Mouse (Mus musculus) stomach, embryonic 16.5 days (tissue): ENCODE measurements at regions not wholly inside any gene's neighbourhood (a gene's known extent, or its start where the extent isn't known, plus 50 kb on each side); places are given as distances from the start of the nearest gene placed in this dataset.

Experiments
- ATAC-seq: fragments of 200-750 bp; cut with Nextera tagmentation; 2 replicates; pipeline ENCODE4 v1.8.0; 2017; ENCODE audit warnings: moderate number of reproducible peaks, moderate TSS enrichment; ENCODE audit not compliant: insufficient read depth, low FRiP score
- H3K27ac ChIP-seq: fragments of 300-500 bp; sonication (generic); 2 replicates; pipeline ENCODE4 v1.5.1; 2014; ENCODE audit warnings: low read length
- H3K27me3 ChIP-seq: fragments of 300-500 bp; sonication (generic); 2 replicates; pipeline ENCODE4 v1.6.1; 2014; ENCODE audit warnings: low read length, control low read depth, mixed read lengths; ENCODE audit not compliant: control insufficient read depth, insufficient read depth
- H3K36me3 ChIP-seq: fragments of 300-500 bp; sonication (generic); 2 replicates; pipeline ENCODE4 v1.6.1; 2014; ENCODE audit warnings: low read length; ENCODE audit not compliant: control insufficient read depth, insufficient read depth
- H3K4me1 ChIP-seq: fragments of 300-500 bp; sonication (generic); 2 replicates; pipeline ENCODE4 v1.6.1; 2014; ENCODE audit warnings: low read length, control low read depth, mixed read lengths; ENCODE audit not compliant: control insufficient read depth, insufficient read depth
- H3K4me2 ChIP-seq: fragments of 300-500 bp; sonication (generic); 2 replicates; pipeline ENCODE4 v1.6.1; 2014; ENCODE audit warnings: low read depth, low read length, mixed read lengths
- H3K4me3 ChIP-seq: fragments of 300-500 bp; sonication (generic); replicated peaks from 2 replicates; pipeline ENCODE4 v1.5.1; 2014; ENCODE audit warnings: mild to moderate bottlenecking, low read length
- H3K9ac ChIP-seq: fragments of 300-500 bp; sonication (generic); 2 replicates; pipeline ENCODE4 v1.6.1; 2014; ENCODE audit warnings: low read length
- H3K9me3 ChIP-seq: fragments of 300-500 bp; sonication (generic); replicated peaks from 2 replicates; pipeline ENCODE4 v1.6.1; 2016; ENCODE audit warnings: low read length, control low read depth; ENCODE audit not compliant: control insufficient read depth
- WGBS: fragments of 180-500 bp; shearing (Covaris S2); extraction: QIAGEN DNeasy Blood & Tissue Kit; methylation state at CpG from one replicate; pipeline ENCODE4 v1.1.7; 2014; 5-methylcytosine and 5-hydroxymethylcytosine counted together

DNA sequence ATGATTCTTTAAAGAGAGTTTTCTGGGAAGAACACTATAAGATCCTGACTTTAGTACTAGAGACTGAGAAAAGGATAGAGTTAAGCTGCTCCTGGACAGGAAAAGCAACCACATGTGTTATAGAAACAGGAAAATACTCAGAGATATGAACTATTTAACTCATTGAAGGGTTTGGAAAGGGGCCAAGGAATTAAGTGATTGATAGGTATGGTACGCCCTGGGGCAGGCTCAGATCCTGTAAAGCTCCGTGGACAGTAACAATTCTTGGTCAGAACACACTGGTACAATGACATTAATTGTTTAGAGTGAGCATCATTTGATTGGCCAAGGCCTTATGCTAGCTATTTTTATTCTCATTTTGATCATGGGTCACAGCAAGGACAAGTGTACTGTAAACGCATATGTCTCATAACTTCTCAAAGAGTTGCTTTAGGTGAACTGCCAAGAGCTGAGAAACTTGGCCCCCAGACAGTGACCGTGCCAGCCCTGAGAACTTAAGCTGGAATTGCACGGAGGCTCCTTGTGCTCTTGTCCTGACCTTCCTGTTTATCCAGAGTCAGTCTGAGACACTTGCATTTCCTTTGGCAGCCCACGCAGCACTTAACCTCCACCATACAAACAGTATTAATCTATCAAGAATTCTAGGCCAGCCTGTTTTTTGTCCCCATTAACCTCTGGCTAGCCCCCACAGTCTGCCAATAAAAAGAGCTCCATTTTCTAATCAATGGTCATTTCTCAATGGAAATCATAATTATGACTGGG is 210.5 kb upstream of the Fbxl4 start:
- ATAC-seq: no peak; the same call in 1 of the 2 replicates
- no peak overlapping the region for H3K4me3 ChIP-seq
- WGBS: 30% methylated on average over 6 of the region's 6 CpGs

DNA sequence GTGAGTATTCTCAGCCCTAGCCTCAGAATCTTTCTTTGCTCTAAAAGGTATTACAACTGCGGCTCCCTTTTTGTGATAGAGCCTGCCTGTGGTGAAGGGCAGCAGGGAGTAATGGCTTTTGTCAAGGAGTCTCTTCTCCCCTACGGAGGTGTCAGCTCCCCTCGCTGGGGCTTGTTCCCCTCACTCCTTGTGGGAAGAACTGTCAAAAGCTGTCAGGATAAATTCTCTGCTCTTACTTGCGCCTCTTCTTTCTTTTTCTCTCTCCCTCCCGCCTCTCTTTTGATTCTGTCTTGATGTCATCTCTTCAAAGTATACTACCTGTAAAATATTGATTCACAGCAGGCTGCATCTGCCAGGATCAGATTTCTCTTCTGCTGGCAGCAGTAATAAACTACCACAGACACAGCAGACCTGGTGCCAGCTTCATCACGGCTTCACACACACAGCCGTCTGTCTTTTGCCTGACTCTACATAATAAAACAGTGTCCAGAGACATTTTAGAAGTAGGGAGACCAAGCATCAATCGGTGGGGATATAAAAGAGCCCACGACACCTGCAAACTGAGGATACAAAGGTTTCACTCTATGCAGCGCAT is 205.3 kb upstream of the Fbxl4 start:
- H3K4me2 ChIP-seq: no peak overlapping the region
- H3K4me3 ChIP-seq: no peak overlapping the region
- H3K9me3 ChIP-seq: no peaks in the 10 kb centered on the region
- H3K27me3 ChIP-seq: no peaks in the 10 kb centered on the region; the same call in 1 of the 2 replicates
- ATAC-seq: no peak
- H3K27ac ChIP-seq: no peak overlapping the region
- no peaks in the 10 kb centered on the region for H3K4me1 ChIP-seq
- WGBS: 16% methylated on average over 10 of the region's 10 CpGs
- no peaks in the 10 kb centered on the region for H3K36me3 ChIP-seq
- no peak overlapping the region for H3K9ac ChIP-seq

More for the DNA sequence above, 210.5 kb upstream of the Fbxl4 start:
- no peaks in the 10 kb centered on the region for H3K9me3 ChIP-seq
- no peak overlapping the region for H3K4me2 ChIP-seq
- H3K27ac ChIP-seq: no peak overlapping the region
- H3K27me3 ChIP-seq: no peaks in the 10 kb centered on the region; the same call in 1 of the 2 replicates
- no peak overlapping the region for H3K9ac ChIP-seq
- no peaks in the 10 kb centered on the region for H3K36me3 ChIP-seq
- H3K4me1 ChIP-seq: no peaks in the 10 kb centered on the region

DNA sequence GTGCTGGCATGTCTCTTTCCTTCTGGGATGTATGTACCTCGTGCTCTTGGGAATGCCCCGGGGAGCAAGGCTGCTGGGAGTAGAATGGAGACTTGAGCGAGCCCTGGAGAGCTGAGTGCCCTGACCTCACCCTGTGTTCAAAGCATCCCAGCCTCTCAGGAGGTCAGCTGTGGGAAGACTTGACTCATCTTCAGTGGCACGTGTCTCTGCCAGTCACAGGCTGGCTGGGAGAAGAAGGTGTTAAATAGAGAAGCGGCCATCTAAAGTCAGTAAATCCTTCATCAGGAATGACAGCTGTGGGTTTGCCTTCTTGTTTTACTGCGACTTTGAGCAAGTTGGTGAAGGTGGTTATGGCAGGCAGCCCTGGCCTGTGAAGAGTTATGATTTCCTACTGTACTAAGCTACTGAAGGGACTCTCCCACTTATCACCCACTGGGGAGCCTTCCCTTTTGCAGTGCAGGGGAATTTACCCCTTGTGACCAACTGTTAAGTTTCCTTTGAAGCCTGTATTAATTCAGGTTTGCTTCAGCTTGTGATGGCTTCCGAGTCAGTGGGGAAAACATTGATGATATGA is 204.3 kb upstream of the Fbxl4 start:
- H3K9ac ChIP-seq: no peak overlapping the region
- no peak overlapping the region for H3K4me2 ChIP-seq
- H3K4me1 ChIP-seq: no peaks in the 10 kb centered on the region
- no peaks in the 10 kb centered on the region for H3K9me3 ChIP-seq
- H3K27me3 ChIP-seq: no peaks in the 10 kb centered on the region; the same call in 1 of the 2 replicates
- H3K27ac ChIP-seq: no peak overlapping the region
- no peak overlapping the region for H3K4me3 ChIP-seq
- ATAC-seq: no peak
- no peaks in the 10 kb centered on the region for H3K36me3 ChIP-seq
- 14% methylated on average over 7 of the region's 7 CpGs for WGBS

DNA sequence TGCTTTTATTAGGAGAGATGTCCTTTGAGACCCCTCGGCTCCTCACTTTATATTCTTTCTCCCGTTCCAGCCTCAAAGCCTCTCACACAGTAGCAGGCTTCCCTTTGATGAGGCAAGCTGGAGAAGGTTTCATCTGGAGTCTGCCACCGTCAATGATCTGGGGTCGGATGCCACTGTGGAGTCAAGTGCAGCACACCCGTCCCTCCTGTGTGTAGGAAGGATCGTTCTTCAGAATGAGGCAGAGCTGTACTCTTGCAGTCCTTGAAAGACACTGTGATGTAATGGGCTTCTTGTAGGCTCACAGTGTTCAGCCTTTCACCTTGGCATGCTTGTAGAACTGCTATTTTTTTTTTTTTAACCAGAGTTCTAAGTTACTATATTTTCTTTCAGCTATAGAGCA is 203.7 kb upstream of the Fbxl4 start:
- Histone ChIP-seq H3K27ac (no peak overlapping the region), H3K9ac (no peak overlapping the region), H3K9me3 (no peaks in the 10 kb centered on the region), H3K36me3 (no peaks in the 10 kb centered on the region), H3K4me1 (no peaks in the 10 kb centered on the region), H3K4me3 (no peak overlapping the region), H3K4me2 (no peak overlapping the region), H3K27me3 (no peaks in the 10 kb centered on the region; the same call in 1 of the 2 replicates)
- WGBS: 41% methylated on average over 6 of the region's 6 CpGs
- ATAC-seq: no peak

DNA sequence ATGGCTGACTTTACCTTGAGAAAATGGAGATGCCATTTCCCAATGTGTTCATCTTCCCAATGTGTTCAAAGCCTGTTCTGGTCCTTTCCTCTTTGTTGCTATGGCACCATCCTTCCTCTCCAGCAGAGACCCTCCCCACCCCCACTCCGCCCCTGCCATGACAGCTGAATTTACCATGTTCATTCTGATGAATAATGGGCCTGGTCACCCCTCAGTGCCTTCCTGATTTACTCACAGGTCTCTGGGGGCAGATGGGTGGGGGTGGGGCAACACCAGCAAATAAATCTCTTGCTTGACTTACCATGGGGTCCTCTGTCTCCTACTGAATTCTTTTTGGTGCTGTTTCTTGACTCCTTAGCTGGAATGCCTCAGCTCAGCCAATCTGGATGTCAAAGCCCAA is 170.9 kb upstream of the Fbxl4 start:
- H3K36me3 ChIP-seq: no peaks in the 10 kb centered on the region
- no peak overlapping the region for H3K4me3 ChIP-seq
- WGBS: 63% methylated on average over 1 of the region's 1 CpGs
- H3K4me2 ChIP-seq: no peak overlapping the region
- no peaks in the 10 kb centered on the region for H3K27me3 ChIP-seq
- H3K27ac ChIP-seq: no peak overlapping the region
- no peaks in the 10 kb centered on the region for H3K4me1 ChIP-seq
- no peak for ATAC-seq
- H3K9me3 ChIP-seq: no peaks in the 10 kb centered on the region
- H3K9ac ChIP-seq: no peak overlapping the region

DNA sequence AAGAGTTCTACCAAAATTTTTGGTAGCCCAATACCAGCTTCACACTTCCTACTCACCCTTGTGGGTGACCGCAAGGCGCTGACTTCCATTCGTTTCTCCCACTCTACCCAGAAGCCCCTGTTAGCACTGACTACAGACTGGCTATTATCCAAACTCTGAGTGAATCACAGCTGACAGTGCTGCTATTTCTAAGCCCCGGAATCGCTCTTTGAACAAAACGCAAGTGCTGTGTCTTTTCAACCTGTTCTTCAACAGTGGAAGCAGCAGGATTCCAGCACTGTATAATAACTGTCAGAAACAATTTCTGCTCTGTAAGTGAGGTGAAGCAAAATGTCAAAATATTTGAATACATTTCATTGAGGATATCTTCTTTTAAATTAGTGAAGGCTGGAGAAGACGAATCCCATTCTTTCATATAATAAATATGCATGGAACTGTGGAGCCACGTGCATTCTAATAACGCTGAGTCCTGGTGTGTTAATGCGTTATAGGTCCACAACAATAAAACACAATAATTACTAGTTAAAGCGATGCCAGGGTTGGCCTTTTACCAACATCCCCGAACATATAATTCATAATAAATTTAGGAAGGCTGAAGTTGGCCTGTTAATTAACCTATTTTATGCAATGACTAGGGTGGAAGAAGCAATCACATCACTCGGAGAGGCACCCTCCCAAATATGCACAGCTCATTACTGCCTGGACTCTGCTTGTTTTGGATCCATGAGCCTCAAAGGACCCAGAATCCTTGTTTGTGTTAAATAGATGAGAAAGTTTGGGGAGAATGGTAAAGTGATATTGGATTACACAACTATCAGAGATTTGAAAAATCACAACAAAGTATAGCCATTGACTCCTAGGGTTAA is 169.0 kb upstream of the Fbxl4 start:
- Histone ChIP-seq H3K4me2 (no peak overlapping the region), H3K9me3 (no peaks in the 10 kb centered on the region), H3K27me3 (no peaks in the 10 kb centered on the region), H3K27ac (no peak overlapping the region), H3K4me1 (no peaks in the 10 kb centered on the region), H3K4me3 (no peak overlapping the region), H3K9ac (no peak overlapping the region), H3K36me3 (no peaks in the 10 kb centered on the region)
- WGBS: 73% methylated on average over 13 of the region's 13 CpGs
- ATAC-seq: no peak

DNA sequence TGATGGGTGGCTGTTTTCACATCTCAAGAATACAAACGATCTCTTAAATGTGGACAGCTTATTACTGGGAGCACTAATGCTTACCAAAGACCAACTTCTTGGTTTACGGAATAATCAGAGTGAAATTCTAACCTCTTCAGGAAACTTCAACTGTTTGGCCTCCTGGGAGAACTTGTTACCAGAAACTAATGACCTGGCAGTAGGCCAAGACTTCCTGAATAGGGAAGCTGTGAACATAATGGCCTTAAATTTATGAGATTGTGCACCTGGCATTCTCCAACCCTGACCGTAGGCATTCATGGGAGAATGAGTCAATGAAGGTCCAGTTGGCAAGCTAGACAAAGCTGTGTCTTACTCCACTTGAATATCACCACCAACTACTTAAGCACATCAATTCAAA is 160.8 kb upstream of the Fbxl4 start:
- Histone ChIP-seq H3K36me3 (no peaks in the 10 kb centered on the region), H3K9ac (no peak overlapping the region), H3K4me1 (no peaks in the 10 kb centered on the region), H3K4me2 (no peak overlapping the region), H3K4me3 (no peak overlapping the region), H3K9me3 (no peaks in the 10 kb centered on the region), H3K27me3 (no peaks in the 10 kb centered on the region), H3K27ac (no peak overlapping the region)
- no peak for ATAC-seq
- WGBS: 47% methylated on average over 3 of the region's 3 CpGs

DNA sequence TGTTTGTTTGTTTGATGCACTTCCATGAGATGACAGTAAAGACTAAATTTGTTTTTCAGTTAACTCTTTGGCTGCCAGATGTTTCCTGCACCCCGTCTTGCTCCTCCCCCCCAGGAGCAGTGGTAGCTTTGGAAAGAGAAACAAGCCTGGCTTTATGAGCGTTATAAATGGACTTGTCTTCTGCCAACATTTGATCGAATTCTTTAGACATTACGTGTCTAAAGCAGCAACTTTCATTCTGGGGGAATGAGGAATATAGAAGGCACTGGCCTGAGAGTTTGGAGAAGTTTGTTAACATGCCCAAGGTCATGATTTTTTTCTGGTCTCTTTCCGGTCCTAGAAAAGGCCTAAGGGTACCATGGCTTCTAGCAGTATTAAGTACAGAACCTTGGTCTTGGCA is 148.8 kb upstream of the Fbxl4 start:
- Histone ChIP-seq H3K4me2 (no peak overlapping the region), H3K27ac (no peak overlapping the region), H3K9me3 (no peaks in the 10 kb centered on the region), H3K9ac (no peak overlapping the region), H3K27me3 (no peaks in the 10 kb centered on the region), H3K36me3 (no peaks in the 10 kb centered on the region), H3K4me1 (no peaks in the 10 kb centered on the region), H3K4me3 (no peak overlapping the region)
- ATAC-seq: no peak
- WGBS: 69% methylated on average over 5 of the region's 5 CpGs

DNA sequence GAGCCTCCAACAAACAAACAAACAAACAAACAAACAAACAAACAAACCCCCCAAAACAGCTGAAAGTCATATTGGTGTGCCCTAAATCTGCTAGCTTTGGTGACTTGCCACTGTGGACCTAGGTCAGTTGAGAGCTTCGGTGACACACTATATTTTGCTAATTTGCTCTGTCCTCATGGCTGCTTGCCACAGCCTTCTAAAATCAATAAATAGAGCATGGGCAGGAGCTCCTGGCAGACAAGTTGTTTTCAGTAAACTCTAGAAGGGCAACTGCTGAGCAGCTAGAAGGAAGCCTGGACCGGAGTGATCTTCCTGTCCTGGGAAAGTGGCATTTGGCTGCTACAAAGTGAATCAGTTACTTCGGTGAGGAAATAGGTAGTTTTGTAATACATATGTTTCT is 119.7 kb upstream of the Fbxl4 start:
- no peak overlapping the region for H3K4me2 ChIP-seq
- H3K9me3 ChIP-seq: no peaks in the 10 kb centered on the region
- H3K4me1 ChIP-seq: no peaks in the 10 kb centered on the region
- H3K9ac ChIP-seq: no peak overlapping the region
- no peak overlapping the region for H3K27ac ChIP-seq
- no peaks in the 10 kb centered on the region for H3K36me3 ChIP-seq
- no peak overlapping the region for H3K4me3 ChIP-seq
- ATAC-seq: no peak
- 75% methylated on average over 3 of the region's 3 CpGs for WGBS
- no peaks in the 10 kb centered on the region for H3K27me3 ChIP-seq
